Mouse (Mus musculus) skeletal muscle tissue, postnatal 0 days (tissue): ENCODE data around the gene Sh2d5. TPM values are rescaled to one million over a fixed set of nuclear protein-coding genes. Genes with fewer than 3 reads are reported as not detected.

Experiments used
- polyA plus RNA-seq: library from polyadenylated mRNA; unstranded; fragments of >200 nt; fragmentation: Nextera tagmentation; extraction: Ambion mirVana; gene quantifications from 2 replicates; pipeline ENCODE4 v1.2.1, GENCODE M21; 2015

Gene Sh2d5
- polyA plus RNA-seq = not detected in 2 replicates

GRCm38 (mm10) chr4:138250088-138250960, at the start of gene Sh2d5, which contains the start of gene Kif17:
Gene Sh2d5, plus strand, starts transcription at chr4:138250403.
Gene Kif17, plus strand, starts transcription at chr4:138250435.

GRCm38 (mm10) chr4:138216200-138216890, 33.9 kb upstream of the Sh2d5 start, which contains the start of gene Hp1bp3:
Gene Hp1bp3, plus strand, starts transcription at chr4:138216296.

DNA sequence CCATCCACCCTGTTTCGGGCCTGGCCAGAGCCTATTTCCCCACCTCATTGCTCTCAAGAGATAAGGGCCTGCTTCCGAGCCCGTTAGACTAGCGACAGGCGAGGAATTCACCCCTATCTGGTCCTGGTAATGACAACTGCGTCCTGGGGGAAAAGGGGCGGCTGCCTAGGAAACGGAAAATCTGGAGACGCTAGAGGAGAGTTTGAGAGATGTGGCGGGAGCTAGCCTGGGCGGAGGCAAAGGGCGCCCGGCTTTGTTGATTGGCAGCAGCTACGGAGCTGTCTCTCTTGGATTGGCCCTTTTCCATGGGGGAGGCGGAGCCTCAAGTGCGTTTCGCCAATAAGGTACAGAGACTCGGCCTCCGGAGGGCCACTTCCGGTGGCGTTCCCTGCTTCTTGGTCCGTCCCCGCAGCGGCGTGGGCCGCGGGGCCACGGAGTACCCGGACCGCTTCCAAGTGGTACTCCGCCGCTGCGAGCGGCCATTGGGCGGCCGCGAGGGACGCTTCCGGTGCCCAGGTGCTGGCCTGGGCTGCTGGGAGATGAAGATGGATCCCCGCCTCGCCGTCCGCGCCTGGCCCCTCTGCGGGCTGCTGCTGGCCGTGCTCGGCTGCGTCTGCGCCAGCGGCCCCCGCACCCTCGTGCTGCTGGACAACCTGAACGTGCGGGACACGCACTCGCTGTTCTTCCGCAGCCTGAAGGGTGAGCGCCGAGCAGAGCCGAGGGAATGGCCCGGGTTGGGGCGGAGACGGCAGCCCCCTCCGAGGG, 54.3 kb downstream of the Sh2d5 start, which contains the start of gene Ddost:
Ddost (plus strand) TSS at position 391 of the 765 bp plus-strand sequence.

Other genes starting within 250 kb of the Sh2d5 start
- gene Hp1bp3, start 34.1 kb upstream of the Sh2d5 start, polyA plus RNA-seq = 72.3 and 73.4 TPM in 2 replicates
- 0.27 and 0.32 TPM in 2 replicates for gene Kif17, start within 50 bp of the Sh2d5 start, polyA plus RNA-seq
- gene Ddost, start 54.3 kb downstream of the Sh2d5 start, polyA plus RNA-seq = 136 and 166 TPM in 2 replicates
- 111 and 152 TPM in 2 replicates for gene Pink1, start 75.9 kb downstream of the Sh2d5 start, polyA plus RNA-seq
- 3.4 and 3.7 TPM in 2 replicates for gene Cda, start 117.6 kb downstream of the Sh2d5 start, polyA plus RNA-seq
- gene Fam43b, start 146.1 kb downstream of the Sh2d5 start, polyA plus RNA-seq = 0.05 TPM in 1 of 2 replicates, not detected in the other
- gene Mul1, start 184.3 kb downstream of the Sh2d5 start, polyA plus RNA-seq = 16.6 and 16.9 TPM in 2 replicates
- gene Camk2n1, start 203.9 kb downstream of the Sh2d5 start, polyA plus RNA-seq = 1.9 and 2.4 TPM in 2 replicates